Comparison of ENCODE assay signal across 11 mouse cellular contexts in the genomic region with DNA sequence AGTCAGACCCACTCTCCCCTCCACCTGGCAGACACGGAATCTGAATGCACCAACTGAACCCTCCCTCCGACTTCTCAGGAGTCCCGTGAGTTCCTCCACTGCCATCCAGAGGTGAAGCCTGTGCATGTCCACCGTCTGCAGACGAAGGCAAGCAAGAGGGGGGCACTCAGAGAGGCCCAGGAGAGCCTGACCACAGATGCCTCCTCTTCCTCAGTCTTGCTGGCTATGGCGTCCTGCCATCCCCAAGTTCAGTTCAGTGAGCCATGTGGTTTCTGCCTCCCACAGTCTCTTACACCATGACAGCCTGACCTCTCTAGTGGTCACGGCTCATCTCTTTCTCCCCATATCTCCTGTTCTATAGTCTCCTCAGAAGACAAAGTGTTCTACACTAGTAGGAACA. TPM values are rescaled to one million over a fixed set of nuclear protein-coding genes. Genes with fewer than 3 reads are reported as not detected.
DNase-seq lines count a peak whose midpoint lies in the region; ATAC-seq and TF ChIP-seq lines count a peak whose summit lies in the region.
"Had no signal": no experiment of that assay in that cellular context is flagged by ENCODE, and none has a peak within 500 bp of the region (broad histone marks: within the 10 kb centered on the region; RNA-seq: fewer than 3 reads in every experiment).

No protein-coding gene starts in this region.

- no peak for TF ChIP-seq POLR2A in thymus, adult 2 months (IDR thresholded peaks at IDR 0.05; ENCODE audit: control insufficient read depth, extremely low read depth, insufficient read depth, low read length, poor library complexity)

- no peak overlapping the region for H3K9ac ChIP-seq in liver, embryonic 16.5 days (ENCODE audit: low read depth, low read length)

- H3K4me3 ChIP-seq in layer of hippocampus, adult 2 months = no peak overlapping the region
- no peak overlapping the region for H3K4me3 ChIP-seq in liver, embryonic 16.5 days (ENCODE audit: low read depth, low read length)
- H3K4me3 ChIP-seq in thymus, adult 2 months (ENCODE audit: control insufficient read depth, insufficient read depth, low read length) = no peak overlapping the region
- H3K4me3 ChIP-seq: midbrain, embryonic 10.5 days had no signal

- H3K36me3 ChIP-seq in liver, embryonic 16.5 days (ENCODE audit: control insufficient read depth, insufficient read depth) = no peaks in the 10 kb centered on the region; the same call in 1 of the 2 replicates
- no peaks in the 10 kb centered on the region; the same call in 1 of the 2 replicates for H3K36me3 ChIP-seq in thymus, adult 2 months (ENCODE audit: control insufficient read depth, insufficient read depth, low read length)

- ATAC-seq in common myeloid progenitor, adult 5-6 weeks (replicated peaks; ENCODE audit: low read depth, poor library complexity, severe bottlenecking) = peak; percentile 71
- no peak for ATAC-seq in liver, embryonic 16.5 days (ENCODE audit: low read depth)

- no peak overlapping the region for H3K4me2 ChIP-seq in liver, embryonic 16.5 days (ENCODE audit: low read depth, low read length)

- no peaks in the 10 kb centered on the region for H3K27me3 ChIP-seq in liver, embryonic 16.5 days (ENCODE audit: control insufficient read depth, insufficient read depth, low read depth, low read length)
- H3K27me3 ChIP-seq in thymus, adult 2 months (ENCODE audit: control insufficient read depth, insufficient read depth, low read length) = no peaks in the 10 kb centered on the region

- DNase-seq in layer of hippocampus, adult 2 months (ENCODE audit: low spot score in 2 of 2) = no peak
- DNase-seq in layer of hippocampus, postnatal 36 days = no peak
- peak; percentile 43 for DNase-seq in thymus, adult 2 months
- no peak for DNase-seq in gastrocnemius, postnatal 25 days
- DNase-seq in cerebellum, adult 8-10 months = no peak
- DNase-seq: cerebellum, adult 11-12 months; heart, postnatal 14 days had no signal

- TF ChIP-seq CTCF in layer of hippocampus, adult 2 months (conservative IDR thresholded peaks at IDR 0.05) = 0 out of 2 replicates have a peak, but pooled peaks have one; percentile 13
- peak; percentile 47; the same call in 1 of the 2 replicates for TF ChIP-seq CTCF in thymus, adult 2 months (IDR thresholded peaks at IDR 0.05; ENCODE audit: borderline replicate concordance, control insufficient read depth, extremely low read depth, insufficient read depth, low read length, poor library complexity)

- peak overlapping the region; percentile 86 for H3K27ac ChIP-seq in layer of hippocampus, adult 2 months
- 0 out of 2 replicates have a peak overlapping the region, but pooled peaks have one; percentile 4 for H3K27ac ChIP-seq in liver, embryonic 16.5 days (ENCODE audit: low read length)
- peak overlapping the region; percentile 60 for H3K27ac ChIP-seq in thymus, adult 2 months (ENCODE audit: control insufficient read depth, insufficient read depth, low read length)
- H3K27ac ChIP-seq: midbrain, embryonic 10.5 days had no signal

- H3K4me1 ChIP-seq in liver, embryonic 16.5 days (ENCODE audit: control insufficient read depth, low read depth, low read length) = peaks cover 9% of the 10 kb centered on the region
- H3K4me1 ChIP-seq in thymus, adult 2 months (replicated peaks; ENCODE audit: control insufficient read depth, insufficient read depth, low read length) = peaks cover 35% of the 10 kb centered on the region

- H3K9me3 ChIP-seq in liver, embryonic 16.5 days (replicated peaks; ENCODE audit: control insufficient read depth, low read length) = no peaks in the 10 kb centered on the region
- H3K9me3 ChIP-seq: midbrain, embryonic 10.5 days had no signal

- WGBS in liver, embryonic 16.5 days (ENCODE audit: insufficient replicate concordance) = 44% methylated on average over 7 of the region's 7 CpGs
- 13% methylated on average over 7 of the region's 7 CpGs for WGBS in thymus, adult 2 months

RNA-seq across cellular contexts. Expression of a gene that starts 9.2 kb away (rescaled TPM):
- total RNA-seq in layer of hippocampus, adult 2 months (2021) = 100 to 1,000 TPM; 216 to 229 TPM
- 100 to 1,000 TPM; 187 to 199 TPM for total RNA-seq in layer of hippocampus, postnatal 36 days (2021)
- total RNA-seq in common myeloid progenitor, adult 5-6 weeks (2017) = 46.7 and 57.4 TPM in 2 replicates
- 4.1 and 5.2 TPM in 2 replicates for polyA plus RNA-seq in liver, embryonic 16.5 days (2015; fragmentation: Nextera tagmentation; extraction: Ambion mirVana)
- polyA plus RNA-seq in thymus, adult 2 months (2012; rRNA removed) = 36.4 and 42.3 TPM in 2 replicates
- total RNA-seq in gastrocnemius, postnatal 25 days (2021) = 100 to 1,000 TPM; 149 to 190 TPM

RNA-seq across cellular contexts. Expression of a gene that starts 50.3 kb away (rescaled TPM):
- total RNA-seq in layer of hippocampus, adult 2 months (2021) = 10 to 100 TPM; 20.4 to 20.9 TPM
- total RNA-seq in layer of hippocampus, postnatal 36 days (2021) = 10 to 100 TPM; 16.5 to 16.9 TPM
- total RNA-seq in common myeloid progenitor, adult 5-6 weeks (2017) = 11.6 and 13.4 TPM in 2 replicates
- polyA plus RNA-seq in liver, embryonic 16.5 days (2015; fragmentation: Nextera tagmentation; extraction: Ambion mirVana) = 14.5 and 16.7 TPM in 2 replicates
- polyA plus RNA-seq in thymus, adult 2 months (2012; rRNA removed) = 42.2 and 46.2 TPM in 2 replicates
- 1 to 10 TPM; 6.0 to 6.6 TPM for total RNA-seq in gastrocnemius, postnatal 25 days (2021)

RNA-seq across cellular contexts. Expression of a gene that starts 51.8 kb away (rescaled TPM):
- total RNA-seq in layer of hippocampus, adult 2 months (2021) = 1 to 10 TPM; 3.2 to 4.2 TPM
- 1 to 10 TPM; 4.2 to 4.3 TPM for total RNA-seq in layer of hippocampus, postnatal 36 days (2021)
- total RNA-seq in common myeloid progenitor, adult 5-6 weeks (2017) = 0.92 and 1.6 TPM in 2 replicates
- polyA plus RNA-seq in liver, embryonic 16.5 days (2015; fragmentation: Nextera tagmentation; extraction: Ambion mirVana) = 0.91 and 1.2 TPM in 2 replicates
- 5.6 and 6.4 TPM in 2 replicates for polyA plus RNA-seq in thymus, adult 2 months (2012; rRNA removed)
- 10 to 100 TPM; 19.1 to 19.6 TPM for total RNA-seq in gastrocnemius, postnatal 25 days (2021)
- total RNA-seq: MEL had no signal

Comparison
In these comparisons a context has a peak if more than half of its experiments do, and no peak if none do; other contexts are left out.
1. H3K27ac ChIP-seq: peak in every context shown above with its lines; median percentile 86 in layer of hippocampus, adult 2 months; 60 in thymus, adult 2 months; 4 in liver, embryonic 16.5 days.